Mouse (Mus musculus) G1E (cell line): ENCODE results near the gene Dop1a. TPM values are rescaled to one million over a fixed set of nuclear protein-coding genes. Genes with fewer than 3 reads are reported as not detected.

Experiments
- ATAC-seq: 2 replicates; pipeline ENCODE4 v1.8.0; 2016; ENCODE audit warnings: mild to moderate bottlenecking; ENCODE audit not compliant: insufficient number of reproducible peaks, poor library complexity, low FRiP score, severe bottlenecking; ENCODE audit errors: extremely low read depth
- DNase-seq: peaks from one replicate; pipeline ENCODE4 v3.0.0; 2012; ENCODE audit warnings: low spot score
- H3K27me3 ChIP-seq: 2 replicates; pipeline ENCODE4 v1.6.1; 2012; ENCODE audit warnings: mild to moderate bottlenecking, low read length, inconsistent platforms; ENCODE audit not compliant: insufficient read depth
- H3K36me3 ChIP-seq: replicated peaks from 2 replicates; pipeline ENCODE3; 2012; ENCODE audit warnings: mild to moderate bottlenecking, inconsistent platforms
- H3K4me1 ChIP-seq: 2 replicates; pipeline ENCODE4 v1.6.1; 2012; ENCODE audit warnings: low read depth, low read length, inconsistent platforms, mixed read lengths; ENCODE audit not compliant: insufficient read depth
- H3K4me3 ChIP-seq: 2 replicates; pipeline ENCODE4 v1.5.1; 2012; ENCODE audit warnings: low read depth, mild to moderate bottlenecking, inconsistent platforms, low read length, moderate library complexity, mixed read lengths
- H3K9me3 ChIP-seq: replicated peaks from 2 replicates; pipeline ENCODE4 v1.6.1; 2012; ENCODE audit warnings: inconsistent platforms
- CTCF ChIP-seq: IDR thresholded peaks from 2 replicates; pipeline ENCODE4 v1.5.1; 2012; ENCODE audit warnings: low read depth, low read length, inconsistent platforms, mixed read lengths
- polyA plus RNA-seq: library from polyadenylated mRNA; stranded (reverse); fragments of >175 nt; gene quantifications from 2 replicates; pipeline ENCODE4 v1.2.3, GENCODE M21; 2012
- total RNA-seq, 2 experiments: library from RNA; stranded (forward) in 1 of 2; stranded (reverse) in 1 of 2; fragments of 200-1000 nt in 1 of 2; fragments of >200 nt in 1 of 2; fragmentation: Nextera tagmentation in 1 of 2; gene quantifications; 2 replicates each; pipeline ENCODE4 v1.2.3; 2014 to 2017

The Dop1a gene
- total and polyA plus RNA-seq, 3 experiments, result 3.4 to 56.7 (median 33.3) TPM

DNA sequence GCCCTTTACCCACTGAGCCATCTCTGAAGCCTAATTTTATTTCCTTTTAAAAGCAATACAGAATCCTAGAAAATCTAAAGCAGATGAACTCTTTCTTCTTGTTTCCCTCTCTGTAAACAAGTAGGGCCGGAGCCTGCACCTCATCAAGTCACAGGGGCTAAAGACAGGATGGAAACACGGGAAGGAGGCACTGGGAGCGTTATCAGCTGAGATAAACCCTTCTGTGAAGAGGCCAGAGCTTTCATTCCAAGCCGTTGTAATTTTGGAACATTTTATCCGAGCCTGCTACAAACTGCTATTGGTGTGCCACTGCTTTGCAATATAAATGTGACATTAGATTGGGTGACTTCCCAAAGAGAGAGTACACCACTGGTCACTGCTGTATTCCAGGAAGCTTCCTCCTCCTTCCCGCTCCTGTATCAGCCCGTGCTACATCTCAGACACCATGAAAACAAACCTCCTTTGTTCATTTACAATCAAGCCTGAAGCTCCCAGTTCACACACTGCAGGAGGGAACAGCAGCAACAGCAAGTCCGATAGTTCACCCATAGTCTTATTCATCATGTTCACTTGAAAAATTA lies 132.9 kb downstream of the Dop1a start:
- no peak for DNase-seq
- H3K9me3 ChIP-seq, result no peaks in the 10 kb centered on the region
- TF ChIP-seq CTCF, result no peak
- no peak for ATAC-seq
- peaks cover 2% of the 10 kb centered on the region for H3K36me3 ChIP-seq
- no peaks in the 10 kb centered on the region for H3K27me3 ChIP-seq
- no peak overlapping the region for H3K4me3 ChIP-seq
- H3K4me1 ChIP-seq, result no peaks in the 10 kb centered on the region

Other genes with a start within 250 kb of the Dop1a start
- gene Ube2cbp, start 2.2 kb upstream of the Dop1a start, total RNA-seq (2014; fragmentation: Nextera tagmentation), result 2.3 and 3.1 TPM in 2 replicates
- 4.2 and 6.3 TPM in 2 replicates for gene Ube2cbp, start 2.2 kb upstream of the Dop1a start, total RNA-seq (2017)
- 2.0 and 2.2 TPM in 2 replicates for gene Ube2cbp, start 2.2 kb upstream of the Dop1a start, polyA plus RNA-seq
- 12.5 and 13.2 TPM in 2 replicates for gene Pgm3, start 104.7 kb downstream of the Dop1a start, total RNA-seq (2014; fragmentation: Nextera tagmentation)
- 16.2 and 17.1 TPM in 2 replicates for gene Pgm3, start 104.7 kb downstream of the Dop1a start, total RNA-seq (2017)
- 1.7 and 2.7 TPM in 2 replicates for gene Pgm3, start 104.7 kb downstream of the Dop1a start, polyA plus RNA-seq
- gene Rwdd2a, start 104.8 kb downstream of the Dop1a start, total RNA-seq (2014; fragmentation: Nextera tagmentation), result 3.8 and 5.1 TPM in 2 replicates
- gene Rwdd2a, start 104.8 kb downstream of the Dop1a start, total RNA-seq (2017), result 2.2 and 3.3 TPM in 2 replicates
- gene Rwdd2a, start 104.8 kb downstream of the Dop1a start, polyA plus RNA-seq, result 0.22 and 0.39 TPM in 2 replicates
- gene Me1, start 228.8 kb downstream of the Dop1a start, total RNA-seq (2014; fragmentation: Nextera tagmentation), result 3.1 and 8.5 TPM in 2 replicates
- 2.1 and 2.7 TPM in 2 replicates for gene Me1, start 228.8 kb downstream of the Dop1a start, total RNA-seq (2017)
- gene Me1, start 228.8 kb downstream of the Dop1a start, polyA plus RNA-seq, result 1.6 and 1.7 TPM in 2 replicates